Mouse (Mus musculus) forebrain, embryonic 14.5 days (tissue): ENCODE data around the gene Clca4a. TPM values are rescaled to one million over a fixed set of nuclear protein-coding genes. Genes with fewer than 3 reads are reported as not detected.

ENCODE experiments used
- polyA plus RNA-seq: library from polyadenylated mRNA; unstranded; fragments of >200 nt; fragmentation: Nextera tagmentation; extraction: Ambion mirVana; gene quantifications from 2 replicates; pipeline ENCODE4 v1.2.1, GENCODE M21; 2014

The Clca4a gene
- polyA plus RNA-seq, 1 experiment from 2014 or later = not detected

Other genes with a start within 250 kb of the Clca4a start
- gene Clca3a1, start 214.1 kb downstream of the Clca4a start, polyA plus RNA-seq = 0.38 and 0.47 TPM in 2 replicates
- gene Clca3a2, start 155.6 kb downstream of the Clca4a start, polyA plus RNA-seq = not detected in 2 replicates
- not detected in 2 replicates for gene Clca3b, start 125.7 kb downstream of the Clca4a start, polyA plus RNA-seq
- not detected in 2 replicates for gene Clca4b, start 42.5 kb downstream of the Clca4a start, polyA plus RNA-seq
- not detected in 2 replicates for gene Clca1, start 57.7 kb upstream of the Clca4a start, polyA plus RNA-seq
- 0.11 TPM in 1 of 2 replicates, not detected in the other for gene Clca2, start 124.4 kb upstream of the Clca4a start, polyA plus RNA-seq
- gene Odf2l, start 143.5 kb upstream of the Clca4a start, polyA plus RNA-seq = 16.6 and 18.5 TPM in 2 replicates